Mouse (Mus musculus) heart, embryonic 15.5 days (tissue): Measurements from ENCODE around the gene Fermt3. TPM values are rescaled to one million over a fixed set of nuclear protein-coding genes. Genes with fewer than 3 reads are reported as not detected.

Source experiments
- ATAC-seq: fragments of 200-750 bp; cut with Nextera tagmentation; replicated peaks from 2 replicates; pipeline ENCODE4 v1.8.0; 2017; ENCODE audit warnings: low read depth, moderate TSS enrichment; ENCODE audit not compliant: insufficient number of reproducible peaks, insufficient read depth, low FRiP score
- H3K27ac ChIP-seq: fragments of 300-500 bp; sonication (generic); 2 replicates; pipeline ENCODE4 v1.5.1; 2015; ENCODE audit warnings: mild to moderate bottlenecking, inconsistent platforms
- H3K27me3 ChIP-seq: fragments of 300-500 bp; sonication (generic); 2 replicates; pipeline ENCODE4 v1.6.1; 2015; ENCODE audit warnings: inconsistent platforms
- H3K36me3 ChIP-seq: fragments of 300-500 bp; sonication (generic); 2 replicates; pipeline ENCODE4 v1.6.1; 2015; ENCODE audit warnings: mild to moderate bottlenecking, inconsistent platforms
- H3K4me1 ChIP-seq: fragments of 300-500 bp; sonication (generic); replicated peaks from 2 replicates; pipeline ENCODE4 v1.6.1; 2015; ENCODE audit warnings: inconsistent platforms
- H3K4me2 ChIP-seq: fragments of 300-500 bp; sonication (generic); 2 replicates; pipeline ENCODE4 v1.6.1; 2015; ENCODE audit warnings: inconsistent platforms, mild to moderate bottlenecking, moderate library complexity
- H3K4me3 ChIP-seq: fragments of 300-500 bp; sonication (generic); 2 replicates; pipeline ENCODE4 v1.5.1; 2015; ENCODE audit warnings: mild to moderate bottlenecking, inconsistent platforms
- H3K9ac ChIP-seq: fragments of 300-500 bp; sonication (generic); 2 replicates; pipeline ENCODE4 v1.6.1; 2015; ENCODE audit warnings: mild to moderate bottlenecking, inconsistent platforms
- H3K9me3 ChIP-seq: fragments of 300-500 bp; sonication (generic); replicated peaks from 2 replicates; pipeline ENCODE4 v1.6.1; 2016; ENCODE audit warnings: inconsistent platforms
- WGBS: fragments of 180-500 bp; shearing (Covaris S2); methylation state at CpG from one replicate; pipeline ENCODE4 v1.1.7; 2015; ENCODE audit warnings: mixed read lengths; 5-methylcytosine and 5-hydroxymethylcytosine counted together
- polyA plus RNA-seq: library from polyadenylated mRNA; unstranded; fragments of >200 nt; fragmentation: Nextera tagmentation; extraction: Ambion mirVana; gene quantifications from 2 replicates; pipeline ENCODE4 v1.2.1, GENCODE M21; 2015

Gene Fermt3
- polyA plus RNA-seq, 1 experiment from 2014 or later, result 6.5 TPM

DNA sequence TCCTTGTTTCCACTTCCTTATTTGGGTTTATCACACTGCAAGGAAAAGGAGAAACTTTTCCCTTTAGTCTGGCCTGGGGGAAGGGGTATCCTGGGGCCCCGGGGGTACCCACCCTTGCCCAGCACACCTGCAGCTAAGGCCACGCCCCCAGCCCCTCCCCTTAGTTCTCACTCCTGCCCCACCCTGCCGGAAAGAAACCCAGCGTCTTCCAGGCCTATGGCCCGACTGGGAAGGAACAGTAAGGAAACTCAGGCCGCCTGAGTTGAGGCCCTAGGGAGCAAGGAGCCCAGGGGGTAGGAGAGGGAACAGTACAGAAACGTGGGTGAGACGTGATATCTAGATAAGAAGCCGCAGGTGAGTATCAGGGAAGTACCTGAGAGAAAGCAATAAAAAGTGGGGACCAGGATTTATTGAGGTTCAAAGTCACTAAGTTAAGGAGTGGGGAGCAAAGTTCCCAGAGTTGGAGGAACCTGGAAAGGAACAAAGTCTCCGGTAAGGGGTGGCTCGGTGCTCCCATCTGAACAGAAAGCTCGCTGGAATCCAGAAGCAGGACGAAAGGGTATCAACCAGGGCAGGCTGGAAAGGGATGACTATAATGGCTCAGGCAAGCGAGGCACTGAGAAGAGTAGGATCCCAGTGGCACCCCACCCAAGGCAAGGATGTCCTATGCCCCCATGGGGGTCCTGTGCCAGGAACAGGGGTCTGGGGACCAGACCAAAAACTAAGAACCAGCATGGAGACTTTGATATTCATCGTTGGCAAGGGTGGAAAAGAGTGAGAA is 50.6 kb downstream of the Fermt3 start:
- peak overlapping the region; percentile 75 for H3K9ac ChIP-seq
- ATAC-seq, result no peak
- 16% methylated on average over 15 of the region's 15 CpGs for WGBS
- H3K9me3 ChIP-seq, result no peaks in the 10 kb centered on the region
- peaks cover 33% of the 10 kb centered on the region for H3K4me1 ChIP-seq
- no peak overlapping the region for H3K27ac ChIP-seq
- no peaks in the 10 kb centered on the region for H3K27me3 ChIP-seq
- H3K4me3 ChIP-seq, result peak overlapping the region; percentile 62
- H3K36me3 ChIP-seq, result peaks cover 10% of the 10 kb centered on the region; the same call in 1 of the 2 replicates
- H3K4me2 ChIP-seq, result peak overlapping the region; percentile 79

DNA sequence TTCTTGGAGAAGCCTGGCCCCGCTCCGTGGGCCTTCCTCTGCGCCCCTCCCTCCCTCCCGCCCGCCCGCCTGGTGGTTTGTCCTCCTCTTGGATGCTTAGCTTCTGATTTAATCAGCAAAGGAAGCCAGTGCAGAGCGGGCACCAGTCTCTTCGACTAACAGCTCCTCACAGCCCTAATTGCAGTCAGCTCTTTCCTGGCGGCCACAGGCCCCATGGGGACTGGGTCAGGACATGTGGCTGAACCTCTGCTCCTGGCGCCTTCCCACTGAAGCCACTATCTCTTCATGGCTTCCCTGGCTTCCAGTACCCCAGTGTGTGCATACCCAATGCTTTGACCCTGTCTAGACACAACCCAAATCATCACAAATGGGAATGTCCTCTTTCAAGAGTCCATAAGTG is 62.8 kb downstream of the Fermt3 start:
- no peak overlapping the region for H3K27ac ChIP-seq
- H3K4me2 ChIP-seq, result no peak overlapping the region
- H3K4me1 ChIP-seq, result peaks cover 43% of the 10 kb centered on the region
- H3K36me3 ChIP-seq, result peaks cover 50% of the 10 kb centered on the region; the same call in 1 of the 2 replicates
- ATAC-seq, result no peak
- WGBS, result 82% methylated on average over 10 of the region's 10 CpGs
- H3K9ac ChIP-seq, result 0 out of 2 replicates have a peak overlapping the region, but pooled peaks have one; percentile 14
- no peaks in the 10 kb centered on the region for H3K9me3 ChIP-seq
- H3K27me3 ChIP-seq, result no peaks in the 10 kb centered on the region
- no peak overlapping the region for H3K4me3 ChIP-seq

DNA sequence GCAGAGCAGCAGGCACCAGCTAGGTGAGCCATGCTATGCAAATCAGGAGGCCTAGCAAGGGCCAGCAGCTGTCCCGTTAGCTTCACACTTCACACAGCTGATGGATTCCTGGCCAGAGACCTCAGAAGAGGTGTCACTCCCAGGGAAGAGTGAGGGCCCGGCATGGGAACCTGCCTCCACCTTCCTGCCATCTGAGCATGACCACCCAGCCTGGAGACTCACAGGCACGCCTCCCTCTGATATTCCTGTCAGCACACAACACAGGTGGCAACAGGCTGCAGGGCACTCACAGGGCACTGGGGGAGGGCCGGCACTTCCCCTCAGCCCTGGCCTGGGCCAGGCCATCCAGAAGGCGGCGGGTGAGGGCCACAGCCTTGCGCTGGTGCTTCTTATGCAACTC is 63.8 kb downstream of the Fermt3 start:
- 40% methylated on average over 7 of the region's 7 CpGs for WGBS
- no peaks in the 10 kb centered on the region for H3K27me3 ChIP-seq
- ATAC-seq, result no peak; the same call in 1 of the 2 replicates
- H3K9me3 ChIP-seq, result no peaks in the 10 kb centered on the region
- H3K4me1 ChIP-seq, result peaks cover 43% of the 10 kb centered on the region
- H3K4me2 ChIP-seq, result 0 out of 2 replicates have a peak overlapping the region, but pooled peaks have one; percentile 5
- H3K9ac ChIP-seq, result 0 out of 2 replicates have a peak overlapping the region, but pooled peaks have one; percentile 14
- H3K36me3 ChIP-seq, result peaks cover 49% of the 10 kb centered on the region; the same call in 1 of the 2 replicates
- H3K27ac ChIP-seq, result peak overlapping the region; percentile 45
- no peak overlapping the region for H3K4me3 ChIP-seq

GRCm38 (mm10) chr19:6954046-6954445 is 65.2 kb downstream of the Fermt3 start:
- H3K9ac ChIP-seq, result no peak overlapping the region
- peaks cover 50% of the 10 kb centered on the region for H3K4me1 ChIP-seq
- H3K4me2 ChIP-seq, result no peak overlapping the region
- H3K9me3 ChIP-seq, result no peaks in the 10 kb centered on the region
- no peaks in the 10 kb centered on the region for H3K27me3 ChIP-seq
- H3K4me3 ChIP-seq, result no peak overlapping the region
- ATAC-seq, result no peak
- no peak overlapping the region; the same call in 1 of the 2 replicates for H3K27ac ChIP-seq
- WGBS, result 56% methylated on average over 9 of the region's 9 CpGs
- H3K36me3 ChIP-seq, result peaks cover 36% of the 10 kb centered on the region; the same call in 1 of the 2 replicates

DNA sequence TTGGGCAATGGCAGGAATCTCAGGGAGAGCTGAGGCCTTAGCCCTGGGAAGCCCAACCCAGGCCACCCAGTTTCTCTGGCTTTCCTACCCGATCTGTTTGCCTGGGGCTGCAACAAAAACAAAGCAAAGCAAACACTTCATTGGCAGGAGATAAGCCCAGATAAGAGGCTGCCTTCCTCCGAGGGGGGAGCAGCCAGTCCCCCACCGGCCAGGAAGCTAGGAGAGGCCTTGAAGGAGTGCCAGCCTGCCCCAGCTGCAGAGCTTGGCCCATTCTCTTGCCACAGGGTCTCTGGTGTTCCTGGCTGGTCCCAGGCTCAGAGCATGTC is 66.6 kb downstream of the Fermt3 start:
- H3K4me2 ChIP-seq, result peak overlapping the region; percentile 83
- no peaks in the 10 kb centered on the region for H3K9me3 ChIP-seq
- ATAC-seq, result no peak
- peak overlapping the region; percentile 83; the same call in 1 of the 2 replicates for H3K9ac ChIP-seq
- peaks cover 23% of the 10 kb centered on the region; the same call in 1 of the 2 replicates for H3K36me3 ChIP-seq
- H3K27ac ChIP-seq, result peak overlapping the region; percentile 99
- H3K27me3 ChIP-seq, result no peaks in the 10 kb centered on the region
- WGBS, result 4% methylated on average over 3 of the region's 3 CpGs
- H3K4me1 ChIP-seq, result peaks cover 50% of the 10 kb centered on the region
- H3K4me3 ChIP-seq, result peak overlapping the region; percentile 70

DNA sequence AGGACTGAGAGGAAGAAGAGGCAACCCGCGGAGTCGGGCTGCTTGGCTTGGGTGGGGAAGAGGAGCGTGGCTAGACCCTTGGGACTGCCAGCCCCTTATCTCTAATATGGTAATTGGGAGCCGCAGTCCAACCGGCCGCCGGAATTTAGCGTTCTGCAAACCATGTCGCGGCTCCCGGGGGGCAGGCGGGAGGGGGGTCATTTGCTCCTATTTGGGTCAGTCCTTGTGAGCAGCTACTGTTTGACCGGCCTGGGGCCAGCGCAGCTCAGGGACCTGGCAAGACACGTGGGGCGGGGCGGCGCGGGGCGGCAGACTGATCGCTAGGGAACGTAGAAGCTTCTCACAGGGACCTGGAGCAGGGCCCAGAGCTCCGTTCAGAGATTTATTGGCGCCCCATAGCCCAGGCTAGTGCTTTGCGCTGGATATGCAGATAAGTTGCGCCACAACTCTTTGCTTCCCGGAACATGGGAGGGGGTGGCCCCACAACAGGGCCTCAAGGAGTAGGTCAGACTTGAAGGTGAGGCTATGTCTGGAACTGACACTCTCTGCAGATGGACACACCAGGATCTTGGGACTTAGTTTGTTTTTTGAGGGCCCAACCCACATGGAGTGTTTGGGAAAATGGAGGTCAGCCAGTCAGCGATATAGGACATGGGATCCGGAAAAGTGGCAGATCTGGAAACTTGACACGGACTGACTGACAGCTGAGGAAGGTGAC is 67.1 kb downstream of the Fermt3 start:
- Histone ChIP-seq H3K9ac (peak overlapping the region; percentile 83), H3K4me2 (peak overlapping the region; percentile 83)

DNA sequence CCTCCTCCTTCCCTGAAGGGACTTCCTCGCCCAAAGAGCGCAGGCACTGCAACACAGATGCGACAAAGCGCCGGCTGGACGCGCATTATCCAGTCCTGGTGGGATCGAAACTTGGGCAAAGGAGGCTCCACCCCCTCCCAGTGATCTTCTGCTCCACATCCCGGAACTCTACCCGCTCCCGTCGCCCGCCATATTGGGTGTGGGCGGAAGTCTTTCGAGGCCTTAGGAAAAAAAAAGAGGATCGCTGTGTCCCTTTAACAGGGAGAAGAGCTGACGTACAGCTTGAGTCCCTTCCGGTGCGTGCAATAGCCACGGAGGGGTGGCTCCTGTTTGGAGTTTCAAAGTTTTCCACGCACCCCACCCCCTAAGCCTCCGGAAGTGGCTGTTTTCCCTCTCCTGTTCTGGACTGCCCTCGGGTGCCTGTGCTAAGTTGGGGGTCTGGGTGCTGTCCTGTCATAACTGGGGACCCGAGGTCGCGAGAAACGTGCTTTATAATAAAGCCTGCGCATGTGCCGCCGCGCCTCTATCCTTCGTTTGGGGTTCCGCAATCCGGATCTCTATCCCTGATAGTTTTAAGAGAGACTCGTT is 67.8 kb downstream of the Fermt3 start:
- no peaks in the 10 kb centered on the region for H3K27me3 ChIP-seq
- peaks cover 49% of the 10 kb centered on the region for H3K4me1 ChIP-seq
- no peaks in the 10 kb centered on the region for H3K9me3 ChIP-seq
- peak overlapping the region; percentile 83 for H3K9ac ChIP-seq
- under 1% methylated on average over 35 of the region's 35 CpGs for WGBS
- H3K27ac ChIP-seq, result peak overlapping the region; percentile 99
- ATAC-seq, result peak; percentile 74
- H3K36me3 ChIP-seq, result peaks cover 17% of the 10 kb centered on the region; the same call in 1 of the 2 replicates
- peak overlapping the region; percentile 70 for H3K4me3 ChIP-seq
- peak overlapping the region; percentile 83 for H3K4me2 ChIP-seq

More for the DNA sequence above, 67.1 kb downstream of the Fermt3 start:
- H3K4me1 ChIP-seq, result peaks cover 50% of the 10 kb centered on the region
- peak overlapping the region; percentile 70 for H3K4me3 ChIP-seq
- ATAC-seq, result peak; percentile 57
- no peaks in the 10 kb centered on the region for H3K9me3 ChIP-seq
- peaks cover 18% of the 10 kb centered on the region; the same call in 1 of the 2 replicates for H3K36me3 ChIP-seq
- no peaks in the 10 kb centered on the region for H3K27me3 ChIP-seq
- H3K27ac ChIP-seq, result peak overlapping the region; percentile 99
- WGBS, result 1% methylated on average over 31 of the region's 31 CpGs

GRCm38 (mm10) chr19:6950613-6951153 is 68.6 kb downstream of the Fermt3 start:
- peak; percentile 19 for ATAC-seq
- Histone ChIP-seq H3K27ac (peak overlapping the region; percentile 99), H3K9ac (peak overlapping the region; percentile 83), H3K4me2 (peak overlapping the region; percentile 83), H3K9me3 (no peaks in the 10 kb centered on the region), H3K36me3 (peaks cover 22% of the 10 kb centered on the region; the same call in 1 of the 2 replicates), H3K4me3 (peak overlapping the region; percentile 70), H3K4me1 (peaks cover 42% of the 10 kb centered on the region), H3K27me3 (no peaks in the 10 kb centered on the region)
- under 1% methylated on average over 28 of the region's 28 CpGs for WGBS

DNA sequence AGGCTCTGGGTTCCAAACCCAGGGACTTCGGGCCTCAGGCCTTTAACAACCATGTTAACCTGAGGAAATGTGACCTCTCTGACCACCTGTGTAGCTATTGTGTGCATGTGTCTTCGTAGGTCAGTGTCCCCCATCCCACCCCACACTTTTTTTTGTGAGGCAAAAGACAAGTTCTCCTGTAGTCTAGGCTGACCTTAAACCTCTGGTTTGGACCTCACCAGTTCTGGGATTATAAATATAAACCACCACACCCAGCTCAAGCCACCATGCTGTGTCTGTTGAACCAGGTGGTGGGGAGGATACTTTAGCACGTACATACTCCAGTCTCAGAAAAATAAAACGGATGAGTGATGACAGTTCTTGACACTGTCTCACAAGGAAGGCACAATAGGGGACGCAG is 69.3 kb downstream of the Fermt3 start:
- 62% methylated on average over 5 of the region's 5 CpGs for WGBS
- Histone ChIP-seq H3K36me3 (peaks cover 18% of the 10 kb centered on the region; the same call in 1 of the 2 replicates), H3K9me3 (no peaks in the 10 kb centered on the region), H3K4me2 (peak overlapping the region; percentile 83), H3K4me1 (peaks cover 35% of the 10 kb centered on the region), H3K4me3 (peak overlapping the region; percentile 70), H3K27me3 (no peaks in the 10 kb centered on the region), H3K27ac (peak overlapping the region; percentile 99), H3K9ac (peak overlapping the region; percentile 83; the same call in 1 of the 2 replicates)
- ATAC-seq, result no peak

GRCm38 (mm10) chr19:6949532-6949931 is 69.7 kb downstream of the Fermt3 start:
- no peak overlapping the region; the same call in 1 of the 2 replicates for H3K27ac ChIP-seq
- WGBS, result 89% methylated on average over 5 of the region's 5 CpGs
- no peak overlapping the region for H3K4me3 ChIP-seq
- peaks cover 31% of the 10 kb centered on the region for H3K4me1 ChIP-seq
- H3K36me3 ChIP-seq, result peaks cover 14% of the 10 kb centered on the region; the same call in 1 of the 2 replicates
- no peaks in the 10 kb centered on the region for H3K27me3 ChIP-seq
- H3K9me3 ChIP-seq, result no peaks in the 10 kb centered on the region
- no peak for ATAC-seq
- no peak overlapping the region for H3K4me2 ChIP-seq
- no peak overlapping the region for H3K9ac ChIP-seq
